Mouse (Mus musculus): ENCODE measurements around the gene Zfp652. TPM values are rescaled to one million over a fixed set of nuclear protein-coding genes. Genes with fewer than 3 reads are reported as not detected.

The Zfp652 gene
- total RNA-seq, 2 experiments from 2014 or later = 36.4 to 44.1 TPM

DNA sequence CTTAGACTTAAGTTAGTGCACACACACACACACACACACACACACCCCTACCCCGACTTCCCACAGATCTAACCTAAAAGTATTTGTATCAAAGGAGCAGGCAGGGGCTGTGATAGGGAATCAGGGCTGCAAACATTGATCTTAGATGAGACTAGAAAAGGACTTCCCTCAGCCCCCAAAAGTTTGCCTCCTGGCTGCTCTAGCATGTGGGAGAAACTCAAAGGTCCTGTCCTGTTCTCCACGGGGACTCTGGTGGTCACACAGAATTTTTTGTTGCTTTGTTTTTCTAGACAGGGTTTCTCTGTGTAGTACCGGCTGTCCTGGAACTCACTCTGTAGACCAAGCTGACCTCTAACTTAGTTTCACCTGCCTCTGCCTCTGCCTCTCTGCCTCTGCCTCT, 113.2 kb downstream of the Zfp652 start:
- DNase-seq (ENCODE audit: low spot score in 2 of 2) = no peak
- intact Hi-C loops (cut with DNase I) = loop anchor here (2.0 to 5.0 kb wide), 2 partner anchors 33 to 207 kb away; partner anchors contain the start of gene Snf8

DNA sequence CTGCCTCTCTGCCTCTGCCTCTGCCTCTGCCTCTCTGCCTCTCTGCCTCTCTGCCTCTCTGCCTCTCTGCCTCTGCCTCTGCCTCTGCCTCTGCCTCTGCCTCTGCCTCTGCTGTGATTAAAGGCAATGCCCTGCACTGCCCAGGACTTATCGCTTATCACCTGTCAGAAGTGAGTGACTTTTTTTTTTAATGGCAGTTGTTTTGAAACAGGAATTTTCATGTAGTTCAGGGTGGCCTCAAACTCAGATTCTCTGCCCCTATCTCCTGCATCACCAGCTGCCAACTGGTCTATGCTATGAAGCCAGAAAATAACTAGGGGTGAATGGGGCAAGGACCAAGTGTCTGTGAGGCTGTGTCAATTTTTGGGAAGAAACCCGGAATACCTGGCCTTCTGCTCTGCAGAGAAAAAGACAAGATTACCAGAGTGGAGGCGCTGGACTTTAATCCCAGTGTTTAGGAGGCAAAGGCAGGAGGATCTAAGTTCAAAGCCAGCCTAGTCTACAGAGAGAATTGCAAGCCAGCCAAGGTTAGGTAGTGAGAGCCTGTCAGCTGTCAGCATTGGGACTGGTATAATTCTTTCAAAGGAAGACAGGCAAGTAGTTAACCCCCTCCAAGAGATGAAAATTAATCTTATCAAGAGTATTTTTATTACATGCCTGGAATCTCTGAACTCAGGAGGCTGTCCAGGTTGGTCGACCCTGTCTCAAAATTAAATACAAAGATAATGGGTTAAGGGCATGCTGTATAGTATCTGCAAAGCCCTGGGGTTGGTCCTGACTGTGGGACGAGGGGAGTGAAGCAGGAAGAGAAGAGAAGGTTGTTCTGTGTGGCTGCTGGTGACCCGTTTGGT, 114.1 kb downstream of the Zfp652 start:
- DNase-seq (ENCODE audit: low spot score in 2 of 2) = no peak
- intact Hi-C loops (cut with DNase I) = loop anchor here (5.0 kb wide), 1 partner anchor 206 kb away; the partner anchor contains the start of gene Snf8

GRCm38 (mm10) chr11:95827168-95827447, 114.6 kb downstream of the Zfp652 start:
- DNase-seq (ENCODE audit: low spot score in 2 of 2) = no peak
- intact Hi-C loops (cut with DNase I) = loop anchor here (5.0 kb wide), 1 partner anchor 205 kb away; the partner anchor contains the start of gene Snf8

GRCm38 (mm10) chr11:95827464-95828085, 115.1 kb downstream of the Zfp652 start:
- DNase-seq (ENCODE audit: low spot score in 2 of 2) = peak; percentile 58 to 65
- intact Hi-C loops (cut with DNase I) = loop anchor here (5.0 kb wide), 1 partner anchor 205 kb away; the partner anchor contains the start of gene Snf8

GRCm38 (mm10) chr11:95828181-95828964, 115.9 kb downstream of the Zfp652 start:
- no peak for DNase-seq (ENCODE audit: low spot score in 2 of 2)
- intact Hi-C loops (cut with DNase I) = loop anchor here (5.0 kb wide), 1 partner anchor 204 kb away; the partner anchor contains the start of gene Snf8

DNA sequence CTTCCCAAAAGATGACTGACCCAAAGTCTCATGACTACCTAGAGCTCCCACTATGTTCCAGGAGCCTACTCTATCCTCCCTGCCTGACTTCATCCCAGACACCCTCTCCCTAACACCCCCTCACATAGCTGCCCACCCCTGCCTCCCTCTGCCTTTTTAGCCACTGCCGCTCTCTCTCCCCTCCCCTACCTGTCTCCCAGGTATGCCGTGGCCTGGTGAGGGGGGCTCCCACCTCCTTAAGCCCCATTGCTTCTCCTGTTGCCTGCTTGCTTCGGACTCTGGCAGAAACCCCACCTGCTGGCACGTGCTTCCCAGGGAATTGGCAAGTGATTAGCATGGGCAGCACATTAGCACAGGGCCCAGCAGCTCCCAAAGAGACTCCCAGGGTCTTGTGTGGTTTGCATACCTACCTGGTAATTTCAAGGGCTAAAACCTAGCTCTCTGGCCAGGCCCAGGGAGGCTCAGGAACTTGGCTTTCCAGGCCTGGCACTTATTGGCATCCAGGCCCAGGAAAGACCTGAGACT, 117.1 kb downstream of the Zfp652 start:
- no peak for DNase-seq (ENCODE audit: low spot score in 2 of 2)
- intact Hi-C loops (cut with DNase I) = loop anchor here (5.0 kb wide), 1 partner anchor 203 kb away; the partner anchor contains the start of gene Snf8

DNA sequence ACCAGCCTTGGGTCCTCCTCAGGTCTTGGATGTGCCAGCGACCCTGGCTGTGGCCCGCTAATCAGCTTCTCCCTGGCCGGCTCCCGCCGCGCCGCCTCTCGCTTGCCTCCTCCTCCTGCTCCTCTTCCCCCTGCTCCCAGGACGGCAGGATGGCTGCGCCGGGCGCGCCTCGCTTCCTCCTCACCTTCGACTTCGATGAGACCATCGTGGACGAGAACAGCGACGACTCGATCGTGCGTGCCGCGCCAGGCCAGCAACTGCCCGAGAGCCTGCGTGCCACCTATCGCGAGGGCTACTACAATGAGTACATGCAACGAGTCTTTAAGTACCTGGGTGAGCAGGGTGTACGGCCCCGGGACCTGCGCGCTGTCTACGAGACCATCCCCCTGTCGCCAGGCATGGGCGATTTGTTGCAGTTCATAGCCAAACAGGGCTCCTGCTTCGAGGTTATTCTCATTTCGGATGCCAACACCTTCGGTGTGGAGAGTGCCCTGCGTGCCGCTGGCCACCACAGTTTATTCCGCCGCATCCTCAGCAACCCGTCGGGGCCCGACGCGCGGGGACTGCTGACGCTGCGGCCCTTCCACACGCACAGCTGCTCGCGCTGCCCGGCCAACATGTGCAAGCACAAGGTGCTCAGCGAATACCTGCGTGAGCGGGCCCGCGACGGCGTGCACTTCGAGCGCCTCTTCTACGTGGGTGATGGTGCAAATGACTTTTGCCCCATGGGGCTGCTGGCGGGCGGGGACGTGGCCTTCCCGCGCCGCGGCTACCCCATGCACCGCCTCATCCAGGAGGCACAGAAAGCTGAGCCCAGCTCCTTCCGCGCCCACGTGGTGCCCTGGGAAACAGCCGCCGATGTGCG, 118.2 kb downstream of the Zfp652 start:
- intact Hi-C loops (cut with DNase I) = no loop called here
- DNase-seq (ENCODE audit: low spot score in 2 of 2) = no peak

- intact Hi-C loops (cut with DNase I) = no loop called here
- no peak for DNase-seq (ENCODE audit: low spot score in 2 of 2)
Observed at GRCm38 (mm10) chr11:95831276-95831619, 118.8 kb downstream of the Zfp652 start.

DNA sequence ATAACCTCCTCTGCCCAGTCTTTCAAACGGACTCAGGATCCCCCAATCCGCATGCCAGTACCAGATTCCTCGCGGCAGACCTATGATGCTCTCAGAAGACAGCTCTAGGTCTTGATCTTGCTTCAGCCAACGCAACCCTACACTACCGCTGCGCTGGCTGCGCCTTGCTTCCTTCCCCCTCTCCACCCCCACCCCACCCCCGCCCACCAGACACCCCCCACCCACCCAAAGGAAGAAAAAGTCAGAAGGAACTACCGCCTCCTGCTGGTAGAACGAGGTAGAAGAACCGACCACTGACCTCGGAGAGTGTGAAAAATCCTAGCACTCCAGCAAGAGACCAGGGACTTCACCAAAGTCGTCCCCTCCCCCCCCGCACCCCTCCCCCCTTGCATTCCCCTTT, 119.2 kb downstream of the Zfp652 start:
- intact Hi-C loops (cut with DNase I) = no loop called here

GRCm38 (mm10) chr11:95832129-95833005, 119.9 kb downstream of the Zfp652 start:
- intact Hi-C loops (cut with DNase I) = no loop called here

More for the DNA sequence above, 119.2 kb downstream of the Zfp652 start:
- no peak for DNase-seq (ENCODE audit: low spot score in 2 of 2)

DNA sequence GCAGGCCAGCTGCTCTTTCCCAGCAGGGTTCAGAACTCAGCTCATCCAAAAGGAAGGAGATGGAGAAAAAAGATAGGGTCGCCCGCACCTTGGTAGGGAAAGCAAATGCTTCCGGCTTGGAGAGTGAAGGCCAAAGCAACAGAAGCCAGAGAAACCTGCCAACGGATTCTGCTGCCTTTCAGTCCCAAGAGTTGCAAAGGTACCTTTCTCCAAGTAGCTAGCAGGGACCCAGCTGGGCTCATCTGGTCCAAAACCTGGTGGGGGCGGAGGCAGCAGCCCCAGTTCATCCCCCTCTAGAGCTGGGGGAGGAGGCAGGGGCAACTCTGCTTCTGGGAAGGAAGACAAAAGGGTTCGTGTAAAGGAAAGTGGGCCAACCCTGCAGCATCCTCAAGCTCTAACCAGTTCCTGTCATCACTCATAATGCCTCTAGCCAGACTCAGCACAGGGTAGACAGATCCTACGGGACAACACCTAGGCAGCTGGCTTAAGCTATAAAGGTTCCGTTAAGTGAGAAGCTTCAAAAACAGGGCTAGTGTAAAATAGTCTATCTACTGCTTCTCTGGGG, 120.6 kb downstream of the Zfp652 start:
- intact Hi-C loops (cut with DNase I) = no loop called here
- DNase-seq (ENCODE audit: low spot score in 2 of 2) = no peak

More at GRCm38 (mm10) chr11:95832129-95833005, 119.9 kb downstream of the Zfp652 start:
- no peak for DNase-seq (ENCODE audit: low spot score in 2 of 2)

DNA sequence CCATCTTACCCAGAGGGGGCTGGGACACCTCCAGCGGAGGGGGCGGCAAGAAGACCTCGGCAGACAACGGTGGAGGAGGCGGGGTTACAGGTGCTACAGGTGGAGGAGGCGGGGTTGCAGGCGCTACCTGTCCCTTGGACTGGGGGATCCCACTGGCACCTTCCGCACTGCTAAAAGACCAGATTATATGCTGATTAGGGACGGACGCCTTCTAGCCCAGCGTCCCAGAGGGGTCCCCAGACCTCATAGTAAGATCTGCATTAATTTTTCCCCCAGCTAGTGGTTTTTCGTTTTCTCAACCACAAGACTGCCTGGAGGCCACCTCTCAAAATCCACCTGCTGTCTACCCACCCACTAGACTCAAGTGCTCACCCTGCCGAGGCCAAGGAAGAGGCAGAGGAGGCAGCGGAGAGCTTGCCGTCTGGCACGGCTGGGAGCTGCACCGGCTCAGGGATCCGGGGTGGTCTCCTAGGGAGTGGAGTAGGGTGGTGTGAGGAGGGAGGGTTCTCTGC, 121.2 kb downstream of the Zfp652 start:
- intact Hi-C loops (cut with DNase I) = no loop called here
- no peak for DNase-seq (ENCODE audit: low spot score in 2 of 2)

DNA sequence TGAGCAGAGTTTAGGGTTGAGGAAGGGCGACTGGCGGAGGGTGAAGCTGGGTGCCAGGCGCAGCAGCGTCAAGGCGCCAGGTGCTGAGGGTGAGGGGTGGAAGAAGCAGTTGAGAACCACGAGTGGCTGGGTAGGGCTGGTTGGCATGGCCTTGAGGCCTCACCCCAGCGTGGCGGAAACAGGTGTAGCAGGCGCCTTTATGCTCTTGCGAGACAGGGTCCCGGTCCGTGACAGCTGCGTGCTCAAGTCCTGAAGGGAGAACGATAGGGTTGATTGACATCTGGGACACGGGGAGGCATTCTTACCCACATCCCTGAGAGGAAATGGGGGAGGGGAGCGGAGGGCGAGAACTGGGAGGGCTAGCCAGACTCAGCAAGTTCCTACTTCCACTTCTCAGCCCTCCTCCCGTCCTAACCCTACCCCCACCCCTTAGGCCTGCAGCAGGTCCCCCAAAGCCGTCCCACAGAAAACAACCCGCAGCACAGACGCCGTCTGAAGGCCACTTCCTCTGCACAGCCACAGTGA, 121.7 kb downstream of the Zfp652 start:
- intact Hi-C loops (cut with DNase I) = no loop called here

GRCm38 (mm10) chr11:95834742-95835710, 122.6 kb downstream of the Zfp652 start:
- intact Hi-C loops (cut with DNase I) = no loop called here
- no peak for DNase-seq (ENCODE audit: low spot score in 2 of 2)

More for the DNA sequence above, 121.7 kb downstream of the Zfp652 start:
- no peak for DNase-seq (ENCODE audit: low spot score in 2 of 2)

- DNase-seq (ENCODE audit: low spot score in 2 of 2) = no peak
- intact Hi-C loops (cut with DNase I) = no loop called here
Observed at GRCm38 (mm10) chr11:95835832-95836231, 123.4 kb downstream of the Zfp652 start.

DNA sequence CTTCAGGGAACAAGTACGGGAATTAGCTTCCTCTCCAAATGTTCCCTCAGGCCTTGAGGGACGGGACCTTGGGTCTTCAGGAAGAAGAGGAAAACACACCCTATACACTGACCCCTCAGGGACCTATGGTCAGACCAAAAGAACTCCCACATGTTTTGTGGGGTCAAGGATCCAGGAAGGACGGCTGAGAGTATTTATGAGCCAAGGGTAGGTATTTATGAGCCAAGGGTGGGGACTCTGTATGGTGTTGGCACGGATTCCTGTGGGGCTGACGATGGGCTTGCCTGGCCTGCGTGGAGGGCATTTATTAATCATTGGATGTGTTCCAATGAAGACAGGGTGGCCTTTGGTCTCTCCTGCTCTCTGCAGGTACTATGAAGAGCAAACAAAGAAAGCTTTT, 124.0 kb downstream of the Zfp652 start:
- intact Hi-C loops (cut with DNase I) = no loop called here
- no peak for DNase-seq (ENCODE audit: low spot score in 2 of 2)
